Mouse (Mus musculus): Measurements from ENCODE around the gene Rngtt.
A peak's percentile ranks its signal among the peaks of the same experiment; 100 is the strongest.

GRCm38 (mm10) chr4:33396222-33397176 lies 86.4 kb downstream of the Rngtt start:
- TF ChIP-seq POLR2A (IDR thresholded peaks at IDR 0.05; ENCODE audit: borderline replicate concordance, extremely low read depth, insufficient read depth, insufficient read length, poor library complexity, severe bottlenecking) (no peak), CTCF (IDR thresholded peaks at IDR 0.05; ENCODE audit: borderline replicate concordance, extremely low read depth, insufficient read depth, insufficient read length) (peak; percentile 89)

Measured in brain, embryonic 14.5 days (tissue).